Mouse (Mus musculus) thymus, adult 2 months (tissue): Measurements from ENCODE around the gene Gm49342.

Source experiments
- CTCF ChIP-seq: fragments of 200-500 bp; IDR thresholded peaks from 2 replicates; pipeline ENCODE4 v1.5.1; 2012; ENCODE audit warnings: mild to moderate bottlenecking, control low read depth, low read length, moderate library complexity, borderline replicate concordance; ENCODE audit not compliant: control insufficient read depth, poor library complexity, insufficient read depth; ENCODE audit errors: extremely low read depth
- POLR2A ChIP-seq: fragments of 200-500 bp; IDR thresholded peaks from 2 replicates; pipeline ENCODE4 v1.6.1; 2012; ENCODE audit warnings: mild to moderate bottlenecking, low read length, control low read depth, moderate library complexity; ENCODE audit not compliant: control insufficient read depth, poor library complexity, insufficient read depth; ENCODE audit errors: extremely low read depth

- no peak for TF ChIP-seq CTCF
- TF ChIP-seq POLR2A = no peak
Observed at GRCm38 (mm10) chr14:51009572-51009971, 65.3 kb downstream of the Gm49342 start.
